Mouse (Mus musculus) kidney, adult 2 months (tissue): ENCODE measurements around the gene Tmeff1.

Experiments
- CTCF ChIP-seq: fragments of 200-500 bp; conservative IDR thresholded peaks from 2 replicates; pipeline ENCODE4 v1.5.1; 2011; ENCODE audit warnings: low read depth, mild to moderate bottlenecking, control low read depth, low read length, moderate library complexity, mixed read lengths; ENCODE audit not compliant: insufficient read depth, insufficient read length
- POLR2A ChIP-seq: fragments of 200-500 bp; IDR thresholded peaks from one replicate; pipeline ENCODE4 v1.6.1; 2011; ENCODE audit warnings: low read depth, low read length, control low read depth

GRCm38 (mm10) chr4:48636831-48637230 lies 51.9 kb downstream of the Tmeff1 start:
- no peak for TF ChIP-seq CTCF
- no peak for TF ChIP-seq POLR2A
